Mouse (Mus musculus) forelimb bud, embryonic 11.5 days (tissue): Measurements from ENCODE around the gene Wdr92.
"Not testable (repeated sequence)": the region's sequence is repeated elsewhere in the genome, so short reads cannot be mapped to it uniquely, and the experiment has no call there.

Experiments used
- DNase-seq: peaks from one replicate; pipeline ENCODE4 v3.0.0-alpha.2; 2012; ENCODE audit warnings: low read depth, low spot score

Wdr92 gene

DNA sequence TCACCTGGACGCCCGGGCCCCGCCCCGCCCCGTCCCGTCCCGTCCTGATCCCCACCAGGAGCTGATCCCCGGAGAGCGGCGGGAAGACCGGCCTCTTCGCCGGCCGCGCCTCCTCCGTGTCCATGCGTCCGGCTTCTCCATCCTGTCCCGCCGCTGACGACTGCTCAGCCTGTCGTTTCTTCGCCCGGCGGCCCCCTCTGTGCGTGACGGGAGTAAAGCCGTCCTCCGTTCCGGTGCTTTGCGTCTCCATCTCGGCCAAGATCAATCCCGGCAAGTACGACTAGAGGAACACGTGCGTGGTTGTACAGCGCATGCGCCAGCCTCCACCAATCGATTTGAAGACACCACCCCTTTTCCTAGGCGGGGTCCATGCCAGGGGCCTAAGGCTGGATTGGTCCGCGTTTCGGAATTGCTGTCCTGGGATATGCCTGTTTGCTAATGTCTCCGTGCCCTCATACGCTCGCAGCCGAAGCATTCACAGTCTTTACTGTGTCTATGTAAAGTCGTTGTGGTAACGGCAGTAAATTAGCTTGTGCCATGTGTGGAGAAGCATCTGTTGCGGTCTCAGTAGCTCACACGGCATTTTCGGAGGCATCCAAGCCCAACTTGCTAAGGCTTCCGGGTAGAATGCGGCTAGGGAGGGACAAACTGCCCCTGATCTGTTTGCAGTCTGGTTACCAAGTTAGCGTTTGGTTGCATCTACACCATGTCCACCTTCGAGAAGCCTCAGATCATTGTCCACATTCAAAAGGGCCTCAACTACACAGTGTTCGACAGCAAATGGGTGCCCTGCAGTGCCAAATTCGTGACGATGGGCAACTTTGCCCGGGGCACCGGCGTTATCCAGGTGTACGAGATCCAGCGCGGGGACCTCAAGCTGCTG lies 29.6 kb downstream of the Wdr92 start, which contains the start of gene Pno1:
TSS of gene Pno1 (minus strand) at position 311 of the 883 bp plus-strand sequence.
- DNase-seq = peak; percentile 97

DNA sequence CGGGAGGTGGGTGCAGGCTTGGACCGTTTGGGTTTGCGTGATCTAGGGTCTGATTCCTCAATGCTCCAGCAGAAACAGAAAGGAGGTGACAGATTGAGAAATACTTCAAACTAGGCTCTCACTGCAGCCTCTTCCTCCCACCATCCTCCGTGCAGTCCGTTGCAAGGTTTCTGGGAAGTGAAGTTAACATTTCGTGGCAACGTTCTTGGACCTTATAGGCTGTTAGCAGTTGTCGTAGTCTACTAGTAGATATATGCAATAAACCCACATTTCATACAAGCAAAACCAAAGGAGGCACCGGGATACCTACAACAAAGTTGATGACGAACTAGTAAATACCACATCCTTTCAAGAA lies 30.2 kb downstream of the Wdr92 start:
- no peak for DNase-seq

- DNase-seq = no peak
Observed at GRCm38 (mm10) chr11:17212903-17213509, 31.1 kb downstream of the Wdr92 start.

GRCm38 (mm10) chr11:17215475-17215874 lies 33.6 kb downstream of the Wdr92 start:
- no peak for DNase-seq

GRCm38 (mm10) chr11:17221126-17221525 lies 39.2 kb downstream of the Wdr92 start:
- no peak for DNase-seq

DNA sequence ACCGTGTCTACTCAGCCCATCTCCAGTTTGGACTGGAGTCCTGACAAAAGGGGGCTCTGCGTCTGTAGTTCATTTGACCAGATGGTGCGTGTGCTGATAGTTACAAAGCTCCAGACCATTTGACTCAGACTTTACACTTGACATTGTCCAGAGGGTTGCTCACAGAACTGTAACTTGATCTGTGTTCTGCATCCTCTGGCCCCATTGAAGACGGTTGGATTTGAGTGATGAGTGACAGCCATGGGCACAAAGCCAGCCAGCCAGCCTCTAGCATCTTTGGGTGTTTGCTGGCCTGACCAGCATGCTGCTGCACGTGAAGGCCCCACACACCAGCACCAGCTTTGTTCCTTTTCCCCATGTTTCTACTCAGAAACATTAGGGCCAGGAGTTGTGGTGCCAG lies 50.9 kb downstream of the Wdr92 start:
- no peak for DNase-seq

DNA sequence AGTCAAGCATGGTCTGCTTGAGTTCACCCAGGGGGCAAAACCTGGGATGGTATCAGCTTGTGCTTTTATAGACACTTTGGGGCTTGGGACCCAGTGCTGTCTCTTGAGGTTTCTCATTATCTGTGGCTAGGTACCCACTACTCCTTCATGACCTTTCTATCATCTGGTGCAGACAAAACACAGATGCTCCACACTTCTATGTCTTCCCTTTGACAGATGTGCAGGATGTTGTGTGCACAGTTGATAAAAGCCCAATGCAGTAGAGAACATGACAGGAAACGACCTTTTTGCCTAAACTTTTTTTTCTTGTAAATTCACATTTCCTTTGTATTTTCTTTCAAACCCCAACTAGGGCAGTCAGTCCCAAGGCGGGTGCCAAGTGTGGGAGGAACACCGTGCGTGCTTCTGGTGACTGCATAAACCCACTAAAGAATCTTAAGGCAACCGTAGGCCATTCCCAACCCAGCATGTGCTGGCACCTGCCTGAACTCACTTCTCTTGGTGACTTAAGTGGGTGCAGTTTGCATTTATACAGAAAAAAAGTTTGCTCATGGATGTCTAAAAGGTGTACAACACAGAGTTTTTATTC lies 54.6 kb downstream of the Wdr92 start:
- DNase-seq = no peak

- not testable (repeated sequence) for DNase-seq
Observed at GRCm38 (mm10) chr11:17238598-17238997, 56.7 kb downstream of the Wdr92 start.

- DNase-seq = no peak
Observed at GRCm38 (mm10) chr11:17248715-17249114, 66.8 kb downstream of the Wdr92 start.

- DNase-seq = no peak
Observed at GRCm38 (mm10) chr11:17256813-17257365, 75.0 kb downstream of the Wdr92 start.

DNA sequence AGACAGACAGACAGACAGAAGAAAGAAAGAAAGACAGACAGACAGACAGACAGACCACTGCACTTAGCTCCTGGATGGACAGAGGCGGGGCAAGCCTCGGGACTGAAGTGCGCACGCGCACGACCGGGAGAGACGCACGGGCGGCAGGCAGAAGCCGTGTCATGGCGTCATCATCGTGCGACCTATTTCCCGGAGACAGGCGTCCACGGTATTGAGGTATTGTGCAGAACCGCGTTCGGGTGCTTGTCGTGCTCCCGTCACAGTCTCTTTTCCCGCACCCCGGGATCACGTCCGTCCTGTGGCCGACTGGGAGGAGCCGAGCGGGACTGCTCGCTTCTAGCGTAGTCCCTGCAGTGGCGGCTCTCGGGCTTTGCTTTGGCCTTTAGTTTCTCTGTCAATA lies 75.5 kb downstream of the Wdr92 start, which contains the start of gene C1d:
TSS of gene C1d (plus strand) at position 137 of the 400 bp plus-strand sequence.
- DNase-seq = peak; percentile 97

GRCm38 (mm10) chr11:17257861-17258260 lies 76.0 kb downstream of the Wdr92 start:
- no peak for DNase-seq

GRCm38 (mm10) chr11:17267176-17267575 lies 85.3 kb downstream of the Wdr92 start:
- DNase-seq = no peak

- no peak for DNase-seq
Observed at GRCm38 (mm10) chr11:17268801-17269200, 86.9 kb downstream of the Wdr92 start.

GRCm38 (mm10) chr11:17279959-17280358 lies 98.1 kb downstream of the Wdr92 start:
- DNase-seq = peak; percentile 68
